Mouse (Mus musculus) ES-E14 (cell line): ENCODE results near the gene Anks3. TPM values are rescaled to one million over a fixed set of nuclear protein-coding genes. Genes with fewer than 3 reads are reported as not detected.

ENCODE experiments used
- DNase-seq: peaks from one replicate; pipeline ENCODE4 v3.0.0-alpha.2; 2013; ENCODE audit warnings: low read depth, low spot score
- H3K27ac ChIP-seq: 2 replicates; pipeline ENCODE4 v1.5.1; 2012; ENCODE audit warnings: low read depth, mild to moderate bottlenecking, low read length, moderate library complexity, mixed read lengths; ENCODE audit not compliant: poor library complexity, insufficient read depth, severe bottlenecking
- H3K36me3 ChIP-seq: 2 replicates; pipeline ENCODE4 v1.6.1; 2012; ENCODE audit warnings: mild to moderate bottlenecking, low read length, moderate library complexity, mixed read lengths; ENCODE audit not compliant: control insufficient read depth, poor library complexity, insufficient read depth, severe bottlenecking
- H3K4me1 ChIP-seq, 2 experiments: fragments of 150-350 bp in 1 of 2; sonication (generic) in 1 of 2; 2 replicates each; pipeline ENCODE4 v1.6.1; 2012; ENCODE audit warnings: low read length in 2 of 2, mild to moderate bottlenecking in 1 of 2, mixed read lengths in 1 of 2; ENCODE audit not compliant: control insufficient read depth in 2 of 2, insufficient read depth in 2 of 2, poor library complexity in 1 of 2
- H3K4me3 ChIP-seq, 2 experiments: fragments of 150-350 bp in 1 of 2; sonication (generic) in 1 of 2; 2 replicates each; pipeline ENCODE4 v1.5.1; 2012; ENCODE audit warnings: low read length in 2 of 2, low read depth in 1 of 2, mild to moderate bottlenecking in 1 of 2, mixed read lengths in 1 of 2; ENCODE audit not compliant: insufficient read depth in 1 of 2, poor library complexity in 1 of 2, severe bottlenecking in 1 of 2
- H3K9ac ChIP-seq: 2 replicates; pipeline ENCODE4 v1.6.1; 2012; ENCODE audit warnings: low read depth, mild to moderate bottlenecking, low read length, mixed read lengths; ENCODE audit not compliant: poor library complexity, insufficient read depth, severe bottlenecking
- H3K9me3 ChIP-seq: fragments of 150-350 bp; sonication (generic); 2 replicates; pipeline ENCODE4 v1.6.1; 2012; ENCODE audit warnings: low read depth, mild to moderate bottlenecking, low read length; ENCODE audit not compliant: control insufficient read depth, insufficient read depth
- CHD2 ChIP-seq: IDR thresholded peaks from 2 replicates; pipeline ENCODE4 v1.6.1; 2014; ENCODE audit warnings: mild to moderate bottlenecking, low read depth, low read length, inconsistent platforms
- HCFC1 ChIP-seq: IDR thresholded peaks from 2 replicates; pipeline ENCODE4 v1.6.1; 2012; ENCODE audit warnings: low read length, inconsistent platforms, borderline replicate concordance; ENCODE audit not compliant: insufficient read depth
- MAFK ChIP-seq: IDR thresholded peaks from 2 replicates; pipeline ENCODE4 v1.6.1; 2014; ENCODE audit warnings: mild to moderate bottlenecking, low read depth, low read length, inconsistent platforms; ENCODE audit not compliant: insufficient read depth
- ZC3H11A ChIP-seq: IDR thresholded peaks from 2 replicates; pipeline ENCODE4 v1.6.1; 2012; ENCODE audit warnings: low read depth, mild to moderate bottlenecking, inconsistent platforms, low read length, borderline replicate concordance
- ZNF384 ChIP-seq: IDR thresholded peaks from 2 replicates; pipeline ENCODE4 v1.6.1; 2012; ENCODE audit warnings: low read depth, low read length, inconsistent platforms
- in situ Hi-C, 2 experiments: fragments of 600-800 bp; cut with MboI; formaldehyde crosslinking; loops; one replicate each; pipeline ENCODE4 v1.15.1; 2025; ENCODE audit warnings: low sequenced_read_pairs in 2 of 2, inconsistent platforms in 1 of 2; ENCODE audit not compliant: unreplicated experiment in 2 of 2
- total RNA-seq: library from RNA; depleted of rRNA; stranded (reverse); fragments of 300-350 nt; gene quantifications from 2 replicates; pipeline ENCODE4 v1.2.3, GENCODE M21; 2012

Anks3 gene
- total RNA-seq, 1 experiment = 34.9 TPM

GRCm38 (mm10) chr16:4937351-4938190 lies 26.4 kb downstream of the Anks3 start:
- peaks cover 4 to 6% of the 10 kb centered on the region in 2 experiments; a peak in 3 of 4 replicates for H3K4me1 ChIP-seq
- in situ Hi-C loops = no loop called here
- H3K36me3 ChIP-seq = peaks cover 34% of the 10 kb centered on the region
- H3K9me3 ChIP-seq = no peaks in the 10 kb centered on the region
- no peak overlapping the region for H3K9ac ChIP-seq
- no peak for TF ChIP-seq CHD2
- TF ChIP-seq MAFK = no peak
- TF ChIP-seq ZC3H11A = no peak
- no peak for TF ChIP-seq ZNF384
- no peak for TF ChIP-seq HCFC1
- no peak overlapping the region for H3K4me3 ChIP-seq
- DNase-seq = no peak
- H3K27ac ChIP-seq = no peak overlapping the region

- Histone ChIP-seq H3K36me3 (peaks cover 28% of the 10 kb centered on the region), H3K9me3 (no peaks in the 10 kb centered on the region), H3K27ac (no peak overlapping the region), H3K4me3 (no peak overlapping the region), H3K9ac (no peak overlapping the region), H3K4me1 (peaks cover 4 to 6% of the 10 kb centered on the region in 2 experiments; a peak in 3 of 4 replicates)
- DNase-seq = no peak
- TF ChIP-seq CHD2 (no peak), ZNF384 (no peak), HCFC1 (no peak), MAFK (no peak), ZC3H11A (no peak)
- in situ Hi-C loops = no loop called here
Observed at GRCm38 (mm10) chr16:4935931-4936703, 27.9 kb downstream of the Anks3 start.

GRCm38 (mm10) chr16:4935430-4935829 lies 28.6 kb downstream of the Anks3 start:
- Histone ChIP-seq H3K9ac (no peak overlapping the region), H3K9me3 (no peaks in the 10 kb centered on the region), H3K4me3 (no peak overlapping the region), H3K36me3 (peaks cover 24% of the 10 kb centered on the region; the same call in 1 of the 2 replicates), H3K4me1 (peaks cover 4 to 6% of the 10 kb centered on the region in 2 experiments; a peak in 3 of 4 replicates), H3K27ac (no peak overlapping the region)
- in situ Hi-C loops = no loop called here
- no peak for DNase-seq
- TF ChIP-seq CHD2 (no peak), MAFK (no peak), ZNF384 (no peak), ZC3H11A (no peak), HCFC1 (no peak)

GRCm38 (mm10) chr16:4932429-4932828 lies 31.6 kb downstream of the Anks3 start:
- Histone ChIP-seq H3K27ac (no peak overlapping the region), H3K4me3 (no peak overlapping the region), H3K9me3 (no peaks in the 10 kb centered on the region), H3K9ac (no peak overlapping the region), H3K4me1 (peaks cover 0 to 2% of the 10 kb centered on the region in 2 experiments; a peak in 1 of 4 replicates), H3K36me3 (peaks cover 27% of the 10 kb centered on the region; the same call in 1 of the 2 replicates)
- in situ Hi-C loops = no loop called here
- DNase-seq = no peak
- no peak for TF ChIP-seq CHD2
- TF ChIP-seq MAFK = no peak
